Mouse (Mus musculus) liver, embryonic 13.5 days (tissue): ENCODE data around the gene Auts2. TPM values are rescaled to one million over a fixed set of nuclear protein-coding genes. Genes with fewer than 3 reads are reported as not detected.

ENCODE experiments used
- ATAC-seq: fragments of 200-750 bp; cut with Nextera tagmentation; 2 replicates; pipeline ENCODE4 v1.8.0; 2017; ENCODE audit warnings: low read depth, mild to moderate bottlenecking, moderate number of reproducible peaks, moderate library complexity
- DNase-seq: peaks from one replicate; pipeline ENCODE4 v3.0.0; 2022
- H3K27ac ChIP-seq: fragments of 300-500 bp; sonication (generic); 2 replicates; pipeline ENCODE4 v1.5.1; 2015; ENCODE audit warnings: moderate library complexity, mild to moderate bottlenecking, inconsistent platforms
- H3K27me3 ChIP-seq: fragments of 300-500 bp; sonication (generic); 2 replicates; pipeline ENCODE4 v1.6.1; 2015; ENCODE audit warnings: mild to moderate bottlenecking, inconsistent platforms
- H3K36me3 ChIP-seq: fragments of 300-500 bp; sonication (generic); 2 replicates; pipeline ENCODE4 v1.6.1; 2015; ENCODE audit warnings: mild to moderate bottlenecking, inconsistent platforms
- H3K4me1 ChIP-seq: fragments of 300-500 bp; sonication (generic); replicated peaks from 2 replicates; pipeline ENCODE4 v1.6.1; 2015; ENCODE audit warnings: inconsistent platforms
- H3K4me2 ChIP-seq: fragments of 300-500 bp; sonication (generic); 2 replicates; pipeline ENCODE4 v1.6.1; 2015; ENCODE audit warnings: inconsistent platforms, mild to moderate bottlenecking, moderate library complexity
- H3K4me3 ChIP-seq: fragments of 300-500 bp; sonication (generic); replicated peaks from 2 replicates; pipeline ENCODE4 v1.5.1; 2015; ENCODE audit warnings: mild to moderate bottlenecking, inconsistent platforms
- H3K9ac ChIP-seq: fragments of 300-500 bp; sonication (generic); 2 replicates; pipeline ENCODE4 v1.6.1; 2015; ENCODE audit warnings: mild to moderate bottlenecking, inconsistent platforms
- H3K9me3 ChIP-seq: fragments of 300-500 bp; sonication (generic); replicated peaks from 2 replicates; pipeline ENCODE4 v1.6.1; 2016; ENCODE audit warnings: inconsistent platforms
- WGBS: fragments of 180-500 bp; shearing (Covaris S2); methylation state at CpG from one replicate; pipeline ENCODE4 v1.1.7; 2015; ENCODE audit not compliant: insufficient replicate concordance; 5-methylcytosine and 5-hydroxymethylcytosine counted together
- polyA plus RNA-seq: library from polyadenylated mRNA; unstranded; fragments of >200 nt; fragmentation: Nextera tagmentation; extraction: Ambion mirVana; gene quantifications from 2 replicates; pipeline ENCODE4 v1.2.1, GENCODE M21; 2015

Gene Auts2
- polyA plus RNA-seq, 1 experiment from 2014 or later: 1.5 TPM

GRCm38 (mm10) chr5:131533815-131534214 is 1009.3 kb downstream of the Auts2 start:
- WGBS: 20% methylated on average over 3 of the region's 3 CpGs
- Histone ChIP-seq H3K9ac (no peak overlapping the region), H3K4me3 (no peak overlapping the region), H3K4me2 (no peak overlapping the region), H3K9me3 (no peaks in the 10 kb centered on the region), H3K27me3 (peaks cover 32% of the 10 kb centered on the region), H3K4me1 (no peaks in the 10 kb centered on the region; the same call in 1 of the 2 replicates), H3K36me3 (no peaks in the 10 kb centered on the region), H3K27ac (no peak overlapping the region)
- no peak for DNase-seq
- ATAC-seq: no peak

- Histone ChIP-seq H3K4me2 (no peak overlapping the region), H3K4me3 (no peak overlapping the region), H3K9ac (no peak overlapping the region), H3K27me3 (peaks cover 14% of the 10 kb centered on the region), H3K4me1 (no peaks in the 10 kb centered on the region; the same call in 1 of the 2 replicates), H3K27ac (no peak overlapping the region), H3K36me3 (no peaks in the 10 kb centered on the region), H3K9me3 (no peaks in the 10 kb centered on the region)
- DNase-seq (no peak), ATAC-seq (no peak)
- WGBS: 72% methylated on average over 15 of the region's 15 CpGs
Observed at GRCm38 (mm10) chr5:131531744-131532552, 1011.2 kb downstream of the Auts2 start.

GRCm38 (mm10) chr5:131530828-131531227 is 1012.3 kb downstream of the Auts2 start:
- DNase-seq (no peak), ATAC-seq (no peak)
- H3K27me3 ChIP-seq: peaks cover 3% of the 10 kb centered on the region
- H3K4me1 ChIP-seq: no peaks in the 10 kb centered on the region; the same call in 1 of the 2 replicates
- H3K27ac ChIP-seq: no peak overlapping the region
- H3K4me3 ChIP-seq: no peak overlapping the region
- no peaks in the 10 kb centered on the region for H3K36me3 ChIP-seq
- no peak overlapping the region for H3K9ac ChIP-seq
- H3K9me3 ChIP-seq: no peaks in the 10 kb centered on the region
- H3K4me2 ChIP-seq: no peak overlapping the region
- WGBS: 53% methylated on average over 2 of the region's 2 CpGs

- Histone ChIP-seq H3K9ac (no peak overlapping the region), H3K4me1 (no peaks in the 10 kb centered on the region)
Observed at GRCm38 (mm10) chr5:131526666-131527065, 1016.5 kb downstream of the Auts2 start.

GRCm38 (mm10) chr5:131524900-131525465 is 1018.2 kb downstream of the Auts2 start:
- no peak overlapping the region for H3K9ac ChIP-seq
- DNase-seq (no peak), ATAC-seq (no peak)
- 67% methylated on average over 12 of the region's 12 CpGs for WGBS
- no peak overlapping the region for H3K4me2 ChIP-seq
- no peak overlapping the region for H3K27ac ChIP-seq
- H3K4me3 ChIP-seq: no peak overlapping the region
- H3K27me3 ChIP-seq: no peaks in the 10 kb centered on the region
- H3K36me3 ChIP-seq: no peaks in the 10 kb centered on the region
- no peaks in the 10 kb centered on the region for H3K4me1 ChIP-seq
- no peaks in the 10 kb centered on the region for H3K9me3 ChIP-seq

More at GRCm38 (mm10) chr5:131526666-131527065, 1016.5 kb downstream of the Auts2 start:
- Histone ChIP-seq H3K4me2 (no peak overlapping the region), H3K27me3 (no peaks in the 10 kb centered on the region), H3K36me3 (no peaks in the 10 kb centered on the region), H3K9me3 (no peaks in the 10 kb centered on the region), H3K27ac (no peak overlapping the region), H3K4me3 (no peak overlapping the region)
- 55% methylated on average over 3 of the region's 3 CpGs for WGBS
- ATAC-seq: no peak
- DNase-seq: no peak

- H3K4me3 ChIP-seq: no peak overlapping the region
- H3K9ac ChIP-seq: no peak overlapping the region
Observed at GRCm38 (mm10) chr5:131519560-131519959, 1023.6 kb downstream of the Auts2 start.

GRCm38 (mm10) chr5:131517677-131518076 is 1025.5 kb downstream of the Auts2 start:
- no peaks in the 10 kb centered on the region for H3K4me1 ChIP-seq
- no peak for DNase-seq
- 55% methylated on average over 4 of the region's 4 CpGs for WGBS
- no peaks in the 10 kb centered on the region for H3K27me3 ChIP-seq
- no peaks in the 10 kb centered on the region for H3K36me3 ChIP-seq
- H3K4me3 ChIP-seq: no peak overlapping the region
- ATAC-seq: no peak
- no peaks in the 10 kb centered on the region for H3K9me3 ChIP-seq
- H3K9ac ChIP-seq: no peak overlapping the region
- H3K4me2 ChIP-seq: no peak overlapping the region
- H3K27ac ChIP-seq: no peak overlapping the region

More at GRCm38 (mm10) chr5:131519560-131519959, 1023.6 kb downstream of the Auts2 start:
- no peak overlapping the region for H3K27ac ChIP-seq
- no peaks in the 10 kb centered on the region for H3K4me1 ChIP-seq
- H3K27me3 ChIP-seq: no peaks in the 10 kb centered on the region
- 58% methylated on average over 3 of the region's 3 CpGs for WGBS
- H3K36me3 ChIP-seq: no peaks in the 10 kb centered on the region
- no peak overlapping the region for H3K4me2 ChIP-seq
- no peaks in the 10 kb centered on the region for H3K9me3 ChIP-seq
- ATAC-seq (no peak), DNase-seq (no peak)

GRCm38 (mm10) chr5:131515707-131516407 is 1027.3 kb downstream of the Auts2 start:
- Histone ChIP-seq H3K4me1 (no peaks in the 10 kb centered on the region), H3K27me3 (no peaks in the 10 kb centered on the region), H3K27ac (no peak overlapping the region), H3K36me3 (no peaks in the 10 kb centered on the region), H3K4me2 (no peak overlapping the region), H3K4me3 (no peak overlapping the region), H3K9ac (no peak overlapping the region), H3K9me3 (no peaks in the 10 kb centered on the region)
- WGBS: 40% methylated on average over 14 of the region's 14 CpGs
- DNase-seq: no peak
- ATAC-seq: no peak

GRCm38 (mm10) chr5:131513753-131514152 is 1029.4 kb downstream of the Auts2 start:
- no peaks in the 10 kb centered on the region for H3K36me3 ChIP-seq
- H3K9me3 ChIP-seq: no peaks in the 10 kb centered on the region
- DNase-seq (no peak), ATAC-seq (no peak)
- H3K27ac ChIP-seq: no peak overlapping the region
- WGBS: 58% methylated on average over 3 of the region's 3 CpGs
- H3K4me1 ChIP-seq: no peaks in the 10 kb centered on the region
- no peak overlapping the region for H3K4me3 ChIP-seq
- H3K4me2 ChIP-seq: no peak overlapping the region
- no peaks in the 10 kb centered on the region for H3K27me3 ChIP-seq
- H3K9ac ChIP-seq: no peak overlapping the region

- Histone ChIP-seq H3K9me3 (no peaks in the 10 kb centered on the region), H3K27me3 (no peaks in the 10 kb centered on the region), H3K27ac (no peak overlapping the region), H3K36me3 (no peaks in the 10 kb centered on the region), H3K9ac (no peak overlapping the region), H3K4me2 (no peak overlapping the region), H3K4me1 (no peaks in the 10 kb centered on the region), H3K4me3 (no peak overlapping the region)
- ATAC-seq (no peak), DNase-seq (no peak)
- WGBS: 77% methylated on average over 10 of the region's 10 CpGs
Observed at GRCm38 (mm10) chr5:131512617-131513016, 1030.5 kb downstream of the Auts2 start.

GRCm38 (mm10) chr5:131510659-131511058 is 1032.5 kb downstream of the Auts2 start:
- Histone ChIP-seq H3K27me3 (no peaks in the 10 kb centered on the region), H3K4me1 (no peaks in the 10 kb centered on the region), H3K9me3 (no peaks in the 10 kb centered on the region), H3K4me2 (no peak overlapping the region), H3K27ac (no peak overlapping the region), H3K4me3 (no peak overlapping the region), H3K36me3 (no peaks in the 10 kb centered on the region), H3K9ac (no peak overlapping the region)
- WGBS: 46% methylated on average over 5 of the region's 5 CpGs
- DNase-seq (no peak), ATAC-seq (no peak)
